Mouse (Mus musculus): Measurements from ENCODE around the gene Manba. TPM values are rescaled to one million over a fixed set of nuclear protein-coding genes. Genes with fewer than 3 reads are reported as not detected.
"Not testable (repeated sequence)": the region's sequence is repeated elsewhere in the genome, so short reads cannot be mapped to it uniquely, and the experiment has no call there.

Gene Manba
- polyA plus RNA-seq, 1 experiment from 2014 or later: 17.2 TPM

- H3K4me3 ChIP-seq (replicated peaks): no peak overlapping the region
- no peaks in the 10 kb centered on the region for H3K9me3 ChIP-seq
- 82% methylated on average over 14 of the region's 14 CpGs for WGBS
- H3K4me2 ChIP-seq (replicated peaks): no peak overlapping the region
- H3K36me3 ChIP-seq: no peaks in the 10 kb centered on the region
- no peak overlapping the region for H3K27ac ChIP-seq
- ATAC-seq: no peak
- no peak overlapping the region for H3K9ac ChIP-seq
- no peaks in the 10 kb centered on the region for H3K27me3 ChIP-seq (replicated peaks)
- H3K4me1 ChIP-seq (replicated peaks): no peaks in the 10 kb centered on the region
Observed at GRCm38 (mm10) chr3:135513800-135514425, 28.5 kb downstream of the Manba start.

DNA sequence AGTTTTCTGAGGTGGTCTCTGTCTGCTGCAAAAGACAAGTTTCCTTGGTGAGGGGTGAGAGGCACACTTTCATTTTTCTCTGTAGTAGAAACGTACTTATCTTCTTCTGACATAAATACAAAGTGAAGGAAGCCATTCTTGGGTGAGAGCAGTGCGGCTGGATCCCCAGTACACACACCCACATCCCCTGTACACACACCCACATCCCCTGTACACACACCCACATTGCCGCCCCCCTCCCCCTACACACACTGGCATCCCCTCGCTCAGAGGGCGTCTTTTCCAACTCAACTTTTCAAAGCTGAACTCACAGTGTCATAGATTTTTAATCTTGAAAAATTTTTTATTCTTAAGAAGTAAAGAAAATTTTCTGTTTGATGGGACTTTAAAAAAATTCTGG lies 29.8 kb downstream of the Manba start:
- Histone ChIP-seq H3K9me3 (no peaks in the 10 kb centered on the region), H3K27me3 (replicated peaks) (no peaks in the 10 kb centered on the region), H3K27ac (no peak overlapping the region), H3K4me3 (replicated peaks) (no peak overlapping the region), H3K4me2 (replicated peaks) (no peak overlapping the region), H3K4me1 (replicated peaks) (no peaks in the 10 kb centered on the region), H3K9ac (no peak overlapping the region), H3K36me3 (no peaks in the 10 kb centered on the region)
- 73% methylated on average over 5 of the region's 5 CpGs for whole genome bisulfite sequencing
- ATAC-seq: no peak

DNA sequence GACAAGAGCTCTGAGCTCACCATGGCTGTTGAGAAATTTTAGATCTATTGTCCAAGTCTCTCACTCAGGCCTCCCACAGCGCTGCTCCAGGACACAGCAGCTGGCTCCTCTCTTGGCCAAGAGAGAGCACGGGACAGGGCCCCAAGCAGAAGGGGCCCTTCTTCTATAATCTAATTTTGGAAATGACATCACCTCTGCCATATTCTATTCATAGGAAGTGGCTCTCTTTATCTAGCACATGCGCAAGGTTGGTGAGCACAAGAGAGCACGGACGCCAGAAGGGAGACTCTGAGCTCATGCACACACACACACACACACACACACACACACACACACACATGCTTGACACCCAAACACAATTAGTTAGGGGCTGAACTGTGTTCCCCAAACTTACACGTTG lies 31.5 kb downstream of the Manba start:
- Histone ChIP-seq H3K36me3 (no peaks in the 10 kb centered on the region), H3K27ac (no peak overlapping the region), H3K27me3 (replicated peaks) (no peaks in the 10 kb centered on the region), H3K9me3 (no peaks in the 10 kb centered on the region), H3K9ac (no peak overlapping the region), H3K4me3 (replicated peaks) (no peak overlapping the region), H3K4me2 (replicated peaks) (no peak overlapping the region), H3K4me1 (replicated peaks) (no peaks in the 10 kb centered on the region; the same call in 1 of the 2 replicates)
- peak; percentile 80 for ATAC-seq
- WGBS: 49% methylated on average over 6 of the region's 6 CpGs

DNA sequence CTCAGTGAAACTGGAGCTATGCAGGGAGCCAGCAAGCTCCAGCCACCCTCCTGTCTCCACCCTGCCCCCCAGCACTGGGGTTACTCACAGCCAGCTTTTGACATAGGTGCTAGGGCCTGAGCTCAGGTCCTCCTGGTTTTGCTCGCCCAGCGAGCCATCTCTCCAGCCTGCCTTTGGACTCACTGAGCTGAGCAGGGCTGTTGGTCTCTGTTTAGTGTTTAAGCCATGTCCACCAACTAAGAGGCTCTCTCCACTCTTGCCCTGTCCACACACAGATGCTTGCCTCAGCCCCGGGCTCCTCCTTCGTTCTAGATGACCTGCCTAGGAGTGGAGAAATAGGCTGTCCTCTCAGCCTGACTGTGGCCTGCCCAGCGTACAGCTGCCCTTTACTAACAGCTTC lies 33.5 kb downstream of the Manba start:
- Histone ChIP-seq H3K27me3 (replicated peaks) (no peaks in the 10 kb centered on the region), H3K4me2 (replicated peaks) (no peak overlapping the region), H3K27ac (no peak overlapping the region), H3K36me3 (no peaks in the 10 kb centered on the region), H3K9me3 (no peaks in the 10 kb centered on the region), H3K9ac (no peak overlapping the region), H3K4me1 (replicated peaks) (peaks cover 8% of the 10 kb centered on the region), H3K4me3 (replicated peaks) (no peak overlapping the region)
- no peak for ATAC-seq
- WGBS: 80% methylated on average over 5 of the region's 5 CpGs

DNA sequence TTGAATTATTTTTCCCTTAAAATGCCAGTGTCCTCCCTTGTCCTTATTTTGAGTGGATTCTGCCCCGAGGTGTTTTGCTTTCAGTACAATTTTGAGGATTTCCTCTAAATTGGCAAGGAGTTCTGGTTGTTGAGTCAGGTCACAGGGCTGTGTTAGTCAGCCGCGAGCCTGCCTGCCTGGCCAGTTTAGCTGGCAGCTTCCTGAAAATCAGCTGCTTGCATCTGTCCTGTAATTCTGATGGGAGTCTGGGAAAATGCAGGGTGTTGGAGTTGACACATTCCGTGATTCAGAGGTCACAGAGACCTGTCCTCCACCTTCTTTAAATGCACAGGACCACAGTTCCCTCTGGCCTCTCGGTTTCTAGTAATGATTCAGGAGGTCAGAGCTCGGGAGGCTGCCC lies 34.2 kb downstream of the Manba start:
- no peak for ATAC-seq
- H3K27ac ChIP-seq: no peak overlapping the region
- no peak overlapping the region for H3K9ac ChIP-seq
- H3K4me2 ChIP-seq (replicated peaks): no peak overlapping the region
- no peaks in the 10 kb centered on the region for H3K9me3 ChIP-seq
- no peaks in the 10 kb centered on the region for H3K36me3 ChIP-seq
- WGBS: 46% methylated on average over 6 of the region's 6 CpGs
- no peaks in the 10 kb centered on the region for H3K27me3 ChIP-seq (replicated peaks)
- peaks cover 8% of the 10 kb centered on the region for H3K4me1 ChIP-seq (replicated peaks)
- H3K4me3 ChIP-seq (replicated peaks): no peak overlapping the region

DNA sequence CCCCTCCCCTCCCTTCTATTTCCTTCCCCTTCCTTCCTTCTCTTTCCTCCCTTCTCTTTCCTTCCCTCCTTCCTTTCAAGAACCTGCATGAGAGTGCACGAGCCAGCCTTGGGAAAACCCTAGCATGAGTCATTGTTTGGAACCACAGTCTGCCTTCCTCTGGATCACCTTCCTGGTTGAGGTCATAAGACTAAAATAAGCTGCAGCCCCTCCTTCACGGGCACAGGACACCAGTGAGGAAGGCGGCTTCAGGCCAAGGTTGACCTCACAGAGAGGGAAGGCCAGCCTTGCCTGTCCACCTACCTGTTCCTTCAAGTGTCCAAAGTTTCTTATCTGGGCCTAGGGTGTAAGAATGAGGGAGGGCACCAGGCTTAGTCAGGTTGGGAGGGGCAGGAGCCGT lies 36.6 kb downstream of the Manba start:
- Histone ChIP-seq H3K27me3 (replicated peaks) (no peaks in the 10 kb centered on the region), H3K4me1 (replicated peaks) (peaks cover 8% of the 10 kb centered on the region), H3K9me3 (no peaks in the 10 kb centered on the region), H3K4me2 (replicated peaks) (peak overlapping the region; percentile 41; the same call in 1 of the 2 replicates), H3K27ac (peak overlapping the region; percentile 44; the same call in 1 of the 2 replicates), H3K36me3 (no peaks in the 10 kb centered on the region), H3K9ac (no peak overlapping the region; the same call in 1 of the 2 replicates), H3K4me3 (replicated peaks) (no peak overlapping the region)
- 37% methylated on average over 4 of the region's 4 CpGs for WGBS
- ATAC-seq: peak; percentile 78

- 36% methylated on average over 16 of the region's 16 CpGs for WGBS
- Histone ChIP-seq H3K9ac (no peak overlapping the region; the same call in 1 of the 2 replicates), H3K27me3 (replicated peaks) (no peaks in the 10 kb centered on the region), H3K27ac (0 out of 2 replicates have a peak overlapping the region, but pooled peaks have one; percentile 44), H3K4me2 (replicated peaks) (peak overlapping the region; percentile 41), H3K4me3 (replicated peaks) (no peak overlapping the region), H3K9me3 (no peaks in the 10 kb centered on the region), H3K36me3 (no peaks in the 10 kb centered on the region), H3K4me1 (replicated peaks) (peaks cover 8% of the 10 kb centered on the region)
- peak; percentile 48 for ATAC-seq
Observed at GRCm38 (mm10) chr3:135522618-135523355, 37.4 kb downstream of the Manba start.

DNA sequence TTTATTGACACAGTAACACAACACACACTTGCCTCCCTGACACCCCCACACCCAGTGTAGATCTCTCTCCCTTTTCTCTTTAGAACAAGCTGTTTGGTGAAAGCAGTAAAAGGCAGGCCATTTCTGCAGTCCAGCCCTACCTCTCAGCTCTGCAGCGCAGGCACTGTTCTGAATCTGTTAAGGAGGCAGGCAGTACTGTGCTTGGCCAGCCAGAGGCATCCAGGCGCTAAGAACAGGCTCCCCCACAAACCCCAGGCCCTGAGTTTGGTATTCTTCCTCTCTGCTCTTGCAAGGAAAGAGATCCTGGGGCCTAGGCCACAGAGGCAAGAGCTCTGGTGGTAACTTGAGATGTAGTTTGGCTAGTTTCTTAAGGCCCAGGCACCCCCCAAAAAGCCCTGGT lies 39.5 kb downstream of the Manba start:
- H3K27ac ChIP-seq; H3K9ac ChIP-seq; H3K9me3 ChIP-seq; H3K4me2 ChIP-seq (replicated peaks); H3K4me1 ChIP-seq (replicated peaks); H3K36me3 ChIP-seq; H3K27me3 ChIP-seq (replicated peaks); ATAC-seq; H3K4me3 ChIP-seq (replicated peaks): not testable (repeated sequence)
- WGBS: 55% methylated on average over 2 of the region's 2 CpGs

- Histone ChIP-seq H3K4me1 (replicated peaks) (no peaks in the 10 kb centered on the region), H3K27ac (no peak overlapping the region), H3K36me3 (no peaks in the 10 kb centered on the region), H3K9ac (no peak overlapping the region), H3K27me3 (replicated peaks) (no peaks in the 10 kb centered on the region), H3K9me3 (no peaks in the 10 kb centered on the region), H3K4me2 (replicated peaks) (no peak overlapping the region), H3K4me3 (replicated peaks) (no peak overlapping the region)
- ATAC-seq: no peak
- 88% methylated on average over 7 of the region's 7 CpGs for WGBS
Observed at GRCm38 (mm10) chr3:135529670-135530069, 44.3 kb downstream of the Manba start.

- Histone ChIP-seq H3K4me3 (replicated peaks) (no peak overlapping the region), H3K9me3 (no peaks in the 10 kb centered on the region), H3K9ac (no peak overlapping the region), H3K27ac (no peak overlapping the region), H3K27me3 (replicated peaks) (no peaks in the 10 kb centered on the region), H3K36me3 (no peaks in the 10 kb centered on the region), H3K4me2 (replicated peaks) (no peak overlapping the region), H3K4me1 (replicated peaks) (no peaks in the 10 kb centered on the region)
- 55% methylated on average over 2 of the region's 2 CpGs for WGBS
- ATAC-seq: no peak
Observed at GRCm38 (mm10) chr3:135531762-135532161, 46.4 kb downstream of the Manba start.

DNA sequence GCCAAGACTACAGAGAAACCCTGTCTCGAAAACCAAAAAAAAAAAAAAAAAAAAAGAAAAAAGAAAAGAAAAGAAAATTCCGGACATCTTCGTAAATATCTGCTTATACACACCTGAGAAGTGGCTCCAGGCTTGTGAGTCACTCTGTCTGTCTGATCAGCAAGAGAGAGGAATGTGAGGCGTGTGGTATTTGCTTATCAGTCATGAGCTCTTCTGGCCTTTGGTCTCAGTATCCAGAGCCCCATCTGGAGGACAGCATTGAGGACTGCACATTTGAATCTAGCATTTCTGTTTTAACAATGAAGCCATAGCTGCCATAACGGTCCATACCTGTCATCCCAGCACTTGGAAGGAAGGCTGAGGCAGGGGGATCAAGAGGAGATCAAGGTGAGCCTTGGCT lies 48.7 kb downstream of the Manba start:
- H3K4me1 ChIP-seq (replicated peaks): no peaks in the 10 kb centered on the region
- no peak overlapping the region for H3K9ac ChIP-seq
- peak; percentile 81 for ATAC-seq
- H3K9me3 ChIP-seq: no peaks in the 10 kb centered on the region
- no peak overlapping the region for H3K27ac ChIP-seq
- WGBS: 67% methylated on average over 4 of the region's 5 CpGs
- H3K36me3 ChIP-seq: no peaks in the 10 kb centered on the region
- no peak overlapping the region for H3K4me2 ChIP-seq (replicated peaks)
- no peaks in the 10 kb centered on the region for H3K27me3 ChIP-seq (replicated peaks)
- no peak overlapping the region for H3K4me3 ChIP-seq (replicated peaks)

- H3K27ac ChIP-seq: no peak overlapping the region
- no peaks in the 10 kb centered on the region for H3K36me3 ChIP-seq
- no peaks in the 10 kb centered on the region for H3K4me1 ChIP-seq (replicated peaks)
- H3K9ac ChIP-seq: no peak overlapping the region
- 55% methylated on average over 13 of the region's 13 CpGs for WGBS
- H3K4me3 ChIP-seq (replicated peaks): no peak overlapping the region
- no peaks in the 10 kb centered on the region for H3K9me3 ChIP-seq
- no peak for ATAC-seq
- H3K27me3 ChIP-seq (replicated peaks): no peaks in the 10 kb centered on the region
- no peak overlapping the region for H3K4me2 ChIP-seq (replicated peaks)
Observed at GRCm38 (mm10) chr3:135546212-135546923, 61.0 kb downstream of the Manba start.
